Mouse (Mus musculus) layer of hippocampus, adult 18-20 months (tissue): ENCODE measurements around the gene 9230112D13Rik. TPM values are rescaled to one million over a fixed set of nuclear protein-coding genes. Genes with fewer than 3 reads are reported as not detected.

ENCODE experiments used
- DNase-seq, 2 experiments: peaks; one replicate each; pipeline ENCODE4 v3.0.0; 2022; ENCODE audit warnings: low spot score in 2 of 2
- long read RNA-seq: library from polyadenylated mRNA; stranded (forward); transcript quantifications from one replicate; pipeline ENCODE4 v2.0.0, GENCODE M21; 2021
- total RNA-seq, 2 experiments: library from RNA; stranded (reverse); gene quantifications; 2 replicates each; pipeline ENCODE4 v1.2.3; 2021

9230112D13Rik gene
- not detected for total RNA-seq
- long read RNA-seq = 0 reads

DNA sequence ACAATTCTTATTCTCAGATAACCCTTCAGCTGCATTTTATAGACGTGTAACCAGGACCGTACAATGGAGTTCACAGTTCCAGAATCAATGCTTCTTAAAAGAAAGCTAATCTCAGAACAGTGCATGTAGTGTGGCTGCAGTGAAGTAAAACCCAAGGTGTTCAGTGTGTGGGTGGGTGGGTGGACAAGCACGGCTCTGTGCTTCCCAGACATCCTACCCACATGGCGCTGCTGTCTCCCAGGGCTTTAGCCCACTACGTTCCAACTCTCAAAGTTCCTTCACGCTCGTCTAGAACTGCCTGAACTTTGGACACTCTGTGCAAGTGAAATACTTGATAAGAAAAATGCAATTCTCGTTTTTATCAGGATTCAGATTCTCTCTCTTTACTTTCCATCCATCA lies at the start of gene 9230112D13Rik:
Gene 9230112D13Rik (minus strand): TSS at position 101 of the 400 bp plus-strand sequence.
- no peak for DNase-seq

DNA sequence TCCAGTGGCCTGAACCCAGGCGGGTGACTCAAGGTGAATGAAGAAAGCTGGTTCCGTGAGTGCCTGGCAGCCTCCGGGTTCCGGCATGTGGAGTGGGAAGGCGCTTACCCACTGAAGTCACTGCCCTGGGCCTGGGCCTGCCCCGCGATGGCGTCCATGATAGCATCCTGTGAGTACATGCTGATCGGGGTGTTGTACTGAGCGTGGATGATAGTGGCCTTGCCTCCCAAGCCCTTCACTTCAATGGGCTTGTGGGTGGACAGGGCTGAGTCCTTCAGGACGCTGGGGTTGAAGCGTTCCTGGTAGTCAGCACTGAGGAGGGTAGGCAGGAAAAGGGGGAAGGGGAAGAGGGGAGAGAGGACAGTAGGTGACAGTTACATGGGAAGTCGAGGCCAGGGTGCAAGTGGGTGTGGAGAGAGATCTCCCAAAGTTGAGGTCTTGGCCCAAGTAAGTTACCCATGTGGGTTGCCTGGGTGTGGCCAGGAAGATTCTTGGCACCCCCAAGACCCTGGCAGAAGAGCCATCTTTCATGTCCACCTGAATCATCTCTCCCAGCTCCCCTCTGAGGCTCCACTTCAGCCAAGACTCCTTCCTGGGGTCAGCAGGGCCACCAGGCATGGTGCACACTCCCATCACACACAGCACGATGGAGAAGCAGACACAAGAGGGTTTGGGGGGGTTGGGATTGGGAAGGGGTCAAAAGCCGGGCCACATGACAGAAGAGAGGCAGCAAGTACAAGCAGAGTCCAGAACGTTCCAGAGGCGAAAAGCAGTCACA lies 49.2 kb upstream of the 9230112D13Rik start:
- no peak for DNase-seq

DNA sequence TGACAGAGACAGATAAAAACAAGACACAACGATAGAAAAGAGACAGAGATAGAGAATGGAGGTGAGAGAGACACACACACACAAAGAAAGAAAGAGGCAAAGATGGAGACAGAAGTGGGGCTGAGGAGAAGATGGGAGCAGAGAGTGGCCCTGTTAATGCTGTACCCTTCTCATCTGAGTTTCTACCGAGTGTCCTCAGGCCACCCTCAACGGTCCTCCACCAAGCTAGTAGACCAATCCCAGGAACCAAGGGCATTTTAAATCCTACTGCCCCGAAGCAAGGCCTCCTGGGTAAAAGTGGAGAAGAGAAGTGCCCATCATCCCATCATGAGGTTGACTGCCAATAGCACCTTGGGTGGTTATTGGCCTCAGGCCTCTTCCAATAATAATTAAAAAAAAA lies 48.3 kb upstream of the 9230112D13Rik start:
- DNase-seq = no peak

DNA sequence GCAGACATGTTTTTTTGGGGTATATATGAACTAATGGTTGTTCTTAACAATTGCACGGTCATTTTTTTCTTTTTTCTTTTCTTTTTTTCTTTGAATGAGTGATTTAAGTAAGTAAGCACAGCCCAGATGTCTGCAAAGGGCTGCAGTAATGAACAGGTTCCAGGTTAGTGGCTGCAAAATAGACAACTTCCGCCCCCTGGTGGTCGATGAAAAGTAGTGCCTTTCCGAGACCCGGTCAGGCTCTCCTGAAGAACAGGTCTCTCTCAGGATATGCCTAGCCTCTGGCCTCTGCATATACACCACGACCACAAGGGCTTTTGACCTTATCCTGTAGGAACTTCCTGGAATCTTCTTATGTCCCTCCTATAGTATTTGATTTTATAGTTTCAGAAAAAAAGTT lies 47.7 kb upstream of the 9230112D13Rik start:
- DNase-seq = peak; percentile 59 to 82

DNA sequence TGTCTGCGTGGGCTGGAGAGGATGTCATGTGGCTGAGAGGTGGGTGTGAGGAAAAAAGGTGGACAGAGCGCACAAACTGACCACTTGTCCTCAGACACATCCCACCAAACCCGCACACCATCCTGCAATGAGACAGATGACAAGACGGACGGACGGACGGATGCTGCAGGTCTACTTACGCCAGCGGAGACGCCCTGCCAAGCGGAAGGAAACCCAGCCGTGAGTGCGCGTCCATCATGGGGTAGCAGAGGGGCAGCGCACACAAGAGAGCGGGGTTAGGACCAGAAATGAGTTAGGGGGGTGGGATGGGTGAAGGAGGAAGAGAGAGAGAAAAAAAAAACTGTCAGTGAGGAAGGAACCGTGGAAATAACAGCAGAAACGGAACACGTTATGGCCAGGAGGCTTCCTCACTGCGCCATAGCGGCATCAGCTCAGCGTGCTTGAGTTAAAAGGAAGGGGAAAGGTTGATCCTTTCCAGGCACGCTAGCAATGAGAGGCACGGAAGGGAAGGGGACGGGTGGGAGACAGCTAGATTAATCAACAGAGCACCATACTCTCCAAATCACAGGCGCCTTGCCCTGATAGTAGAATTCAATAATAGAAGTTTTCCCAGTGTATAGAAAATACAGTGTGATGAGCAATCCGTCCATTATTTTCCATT lies 47.1 kb upstream of the 9230112D13Rik start:
- DNase-seq = no peak

DNA sequence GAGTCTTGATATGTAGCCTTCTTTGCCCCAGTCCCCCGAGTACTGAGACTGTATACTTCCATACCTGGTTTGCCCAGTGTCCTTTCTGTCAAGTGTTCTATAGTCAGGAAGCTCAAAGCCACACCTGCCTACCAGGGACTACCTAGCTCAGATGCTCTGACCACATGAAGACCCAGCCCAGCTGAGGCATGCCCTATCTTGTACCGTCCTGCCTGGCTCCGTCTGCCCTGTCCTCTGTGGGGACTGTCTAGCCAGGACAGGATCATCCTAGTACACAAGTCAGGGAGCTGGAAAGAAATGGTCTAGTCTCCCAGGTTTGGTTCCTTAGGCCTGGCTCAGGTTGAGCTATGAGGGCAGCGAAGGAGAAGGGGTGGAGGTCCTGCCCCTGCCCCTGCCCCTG lies 46.0 kb upstream of the 9230112D13Rik start:
- DNase-seq = no peak

DNA sequence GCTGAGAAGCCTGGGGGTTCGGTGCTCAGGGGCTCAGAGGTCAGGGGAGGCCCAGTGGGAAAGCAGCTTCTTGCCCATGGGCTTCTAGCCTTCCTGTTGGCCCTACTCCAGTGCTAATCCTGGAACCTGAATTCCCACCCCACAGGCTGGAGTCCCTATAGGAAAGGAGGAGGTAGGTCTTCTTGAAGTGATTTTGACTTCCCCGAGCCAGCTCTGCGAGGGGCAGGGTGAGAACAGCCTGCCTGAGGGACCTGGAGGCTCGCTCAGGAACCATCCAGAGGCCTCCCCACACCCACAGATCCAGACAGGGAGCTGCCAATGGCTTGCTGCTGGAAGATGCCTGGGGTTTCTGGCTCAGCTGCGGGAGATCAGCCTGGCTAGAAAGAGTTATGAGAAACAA lies 45.1 kb upstream of the 9230112D13Rik start:
- DNase-seq = no peak

DNA sequence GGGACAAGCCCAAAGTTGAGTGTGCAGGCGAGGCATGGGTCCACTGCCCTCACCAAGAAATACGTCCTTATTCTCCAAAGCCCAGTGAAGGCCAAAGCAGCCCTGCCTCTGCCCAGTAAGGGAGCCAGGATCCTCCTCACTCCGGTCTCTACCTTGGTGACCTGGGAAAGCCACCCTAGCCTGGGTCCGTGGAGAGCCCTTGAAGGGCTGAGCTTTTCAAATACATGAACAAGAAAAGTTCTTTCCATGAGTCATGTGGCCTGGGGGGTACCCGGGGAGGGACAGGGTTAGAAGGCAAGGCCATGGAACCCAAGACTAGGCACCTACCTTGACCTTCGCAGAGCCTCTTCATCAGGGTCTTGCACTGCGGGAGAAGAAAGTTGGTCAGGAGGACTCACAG lies 43.9 kb upstream of the 9230112D13Rik start:
- DNase-seq = no peak

DNA sequence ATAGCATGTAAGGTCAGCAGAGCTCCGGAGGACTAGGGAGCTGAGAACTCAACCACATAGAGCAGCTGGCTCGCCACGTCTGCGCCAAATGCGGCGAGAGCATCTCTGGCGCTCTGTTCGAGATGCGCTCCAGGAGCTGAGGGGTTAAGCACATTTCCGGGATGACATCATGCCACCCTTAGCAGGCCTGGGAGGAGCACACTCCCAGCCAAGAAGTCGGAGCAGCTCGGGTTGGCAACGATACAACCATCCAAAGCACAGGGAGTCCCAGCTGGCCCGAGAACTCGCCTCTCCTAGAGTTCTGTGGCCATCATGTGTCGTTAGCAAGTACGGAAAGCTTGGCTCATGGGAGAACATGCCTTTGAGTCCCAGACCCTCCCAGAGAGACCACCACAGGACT lies 43.1 kb upstream of the 9230112D13Rik start:
- DNase-seq = peak in 1 of 2 experiments; percentile 33

DNA sequence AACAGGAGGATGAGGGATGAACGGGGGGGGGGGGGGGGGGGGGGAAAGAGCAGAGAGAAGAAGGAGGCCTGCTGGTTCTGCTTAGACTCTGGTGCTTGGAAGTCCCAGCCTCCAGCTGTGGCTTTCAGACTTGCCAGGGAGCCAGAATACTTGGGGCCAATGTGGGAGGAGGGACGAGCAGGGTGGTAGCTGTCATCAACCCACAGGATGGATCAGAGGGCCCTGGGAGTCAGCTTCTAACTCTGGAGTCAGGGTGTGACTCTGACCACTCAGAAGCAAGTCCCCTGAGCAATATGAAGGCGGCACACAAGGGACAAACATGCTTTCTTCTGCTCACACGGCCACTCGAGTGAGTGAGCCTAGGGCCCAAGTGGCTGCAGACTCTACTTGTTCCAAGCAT lies 42.0 kb upstream of the 9230112D13Rik start:
- DNase-seq = no peak

DNA sequence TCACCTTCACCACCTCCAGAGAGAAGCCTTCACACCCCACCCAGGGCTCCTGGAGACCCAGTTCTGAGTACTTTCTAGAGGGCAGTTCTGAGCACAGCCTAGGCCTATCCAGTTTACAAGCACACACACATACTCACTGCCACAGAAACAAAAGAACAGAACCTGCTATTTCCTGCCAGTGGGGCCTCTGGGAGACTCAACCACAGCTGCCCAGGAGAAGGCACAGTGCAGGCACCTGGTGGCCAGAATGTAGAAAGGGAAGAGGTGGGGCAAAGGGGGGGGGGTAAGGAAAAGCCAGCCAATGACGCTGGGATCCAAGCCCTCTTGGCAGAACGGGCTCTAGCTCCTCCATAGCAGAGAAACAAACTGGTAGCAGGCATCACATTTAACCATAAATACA lies 39.8 kb upstream of the 9230112D13Rik start:
- DNase-seq = no peak

DNA sequence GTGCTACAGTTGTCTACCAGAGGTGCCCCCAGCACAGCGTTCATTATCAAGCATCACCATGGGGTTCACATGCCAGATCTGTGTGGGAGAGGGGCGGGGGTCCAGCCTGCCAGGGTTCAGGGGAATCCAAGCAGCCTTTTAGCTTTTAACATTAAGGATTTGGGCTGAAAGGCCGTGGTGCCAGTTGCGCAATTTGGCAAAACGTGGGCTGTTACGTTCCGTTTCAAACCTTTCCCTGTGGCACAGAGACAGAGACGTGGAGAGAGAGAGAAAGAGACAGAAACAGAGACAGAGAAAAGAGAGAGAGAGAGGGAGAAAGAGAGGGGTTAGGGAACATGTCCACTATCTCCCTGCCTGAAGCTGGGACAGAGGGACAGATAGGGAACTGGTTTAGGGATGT lies 39.0 kb upstream of the 9230112D13Rik start:
- DNase-seq = no peak

DNA sequence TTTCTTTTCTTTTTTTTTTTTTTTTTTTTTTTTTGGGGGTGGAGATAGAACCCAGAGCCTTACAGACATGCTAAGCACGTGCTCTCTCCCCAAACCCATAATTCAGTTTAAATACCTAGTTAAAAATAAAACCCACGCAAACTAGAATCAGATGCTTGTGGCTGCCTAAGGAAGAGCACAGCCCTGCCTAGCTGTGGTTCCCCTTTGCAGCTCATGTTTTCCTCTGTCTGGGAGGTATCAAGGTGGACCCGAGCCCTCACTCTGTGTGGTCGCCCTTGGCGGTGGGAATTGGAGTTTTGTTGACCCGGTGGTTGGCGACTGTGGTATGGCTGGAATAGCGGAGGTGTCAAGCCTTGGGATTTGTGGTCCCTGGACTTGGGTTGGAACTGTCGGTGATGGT lies 36.3 kb upstream of the 9230112D13Rik start:
- DNase-seq = no peak

DNA sequence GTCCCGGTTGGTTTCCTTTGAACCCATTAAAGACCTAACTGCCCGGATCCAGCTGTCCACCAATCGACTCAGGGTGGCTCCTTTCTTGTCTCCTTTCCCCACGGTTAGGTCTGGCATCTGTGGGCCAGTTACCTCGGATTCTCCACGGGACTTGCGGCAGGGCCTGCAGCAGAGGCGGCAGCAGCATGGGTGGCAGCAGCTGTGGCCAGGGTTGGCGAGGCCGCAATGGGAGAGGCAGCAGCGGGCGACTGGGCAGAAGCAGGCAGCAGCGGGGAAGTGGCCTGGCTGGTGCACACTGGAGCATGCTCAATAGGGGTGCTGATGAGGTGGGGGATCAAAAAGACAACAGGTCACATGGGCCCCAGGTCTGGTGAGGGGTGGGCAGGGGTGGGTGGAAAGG lies 32.6 kb upstream of the 9230112D13Rik start:
- no peak for DNase-seq

DNA sequence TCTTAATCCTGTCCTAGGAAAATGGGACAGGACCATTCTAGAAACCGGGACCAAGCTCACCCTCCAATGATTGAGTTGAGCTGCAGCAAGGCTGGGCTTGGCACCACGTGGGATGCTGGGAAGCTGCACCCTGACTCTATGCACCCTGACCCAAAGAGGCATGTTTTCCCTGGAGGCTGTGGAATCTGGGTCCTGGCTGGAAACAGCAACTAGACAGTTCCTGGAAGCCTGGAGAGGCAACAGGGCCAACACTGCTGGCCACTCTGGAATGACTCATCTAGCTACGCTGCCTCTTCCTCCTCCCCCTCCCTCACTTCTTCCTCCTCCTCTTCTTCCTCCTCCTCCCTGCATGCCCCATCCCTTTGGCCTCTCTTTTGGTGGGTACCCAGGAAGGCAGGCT lies 31.4 kb upstream of the 9230112D13Rik start:
- no peak for DNase-seq

DNA sequence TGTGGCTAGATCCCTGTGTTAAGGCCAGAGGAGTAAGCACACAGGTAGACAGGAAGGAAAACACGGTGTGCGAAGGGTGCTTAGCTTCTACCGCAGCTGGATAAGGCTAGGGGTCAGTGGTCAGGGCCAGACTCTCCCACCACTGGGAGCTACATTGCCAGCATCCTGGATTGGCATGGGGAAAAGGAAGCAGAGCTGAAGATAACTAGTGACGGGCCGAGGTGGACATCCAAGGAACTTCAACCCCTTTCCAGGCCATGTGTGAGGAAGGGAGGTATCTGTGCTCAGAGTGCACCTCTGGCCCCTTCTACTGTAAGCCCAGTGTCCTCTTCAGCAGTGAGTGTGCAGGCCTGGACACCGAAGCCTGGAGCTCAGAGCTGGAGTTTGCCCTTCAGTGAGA lies 30.9 kb upstream of the 9230112D13Rik start:
- no peak for DNase-seq

DNA sequence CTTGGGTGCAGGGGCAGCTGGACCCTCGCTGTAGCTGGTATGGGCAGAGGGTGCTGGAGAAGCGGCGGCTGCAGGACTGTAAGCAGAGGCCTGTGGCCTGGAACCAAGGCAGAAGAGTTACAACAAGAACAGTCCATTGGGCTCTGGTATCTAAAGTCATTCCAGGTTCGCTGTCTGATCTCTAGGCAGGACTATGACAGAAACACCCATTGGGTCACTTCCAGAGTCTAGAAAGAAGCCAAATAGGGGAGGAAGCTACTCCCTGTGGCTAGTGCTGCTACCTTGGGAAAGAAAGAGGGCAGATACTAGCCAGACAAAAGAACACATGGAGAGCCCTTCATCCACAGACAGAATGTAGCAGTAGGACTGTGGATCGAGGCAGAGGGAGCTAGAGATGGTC lies 29.6 kb upstream of the 9230112D13Rik start:
- DNase-seq = no peak

DNA sequence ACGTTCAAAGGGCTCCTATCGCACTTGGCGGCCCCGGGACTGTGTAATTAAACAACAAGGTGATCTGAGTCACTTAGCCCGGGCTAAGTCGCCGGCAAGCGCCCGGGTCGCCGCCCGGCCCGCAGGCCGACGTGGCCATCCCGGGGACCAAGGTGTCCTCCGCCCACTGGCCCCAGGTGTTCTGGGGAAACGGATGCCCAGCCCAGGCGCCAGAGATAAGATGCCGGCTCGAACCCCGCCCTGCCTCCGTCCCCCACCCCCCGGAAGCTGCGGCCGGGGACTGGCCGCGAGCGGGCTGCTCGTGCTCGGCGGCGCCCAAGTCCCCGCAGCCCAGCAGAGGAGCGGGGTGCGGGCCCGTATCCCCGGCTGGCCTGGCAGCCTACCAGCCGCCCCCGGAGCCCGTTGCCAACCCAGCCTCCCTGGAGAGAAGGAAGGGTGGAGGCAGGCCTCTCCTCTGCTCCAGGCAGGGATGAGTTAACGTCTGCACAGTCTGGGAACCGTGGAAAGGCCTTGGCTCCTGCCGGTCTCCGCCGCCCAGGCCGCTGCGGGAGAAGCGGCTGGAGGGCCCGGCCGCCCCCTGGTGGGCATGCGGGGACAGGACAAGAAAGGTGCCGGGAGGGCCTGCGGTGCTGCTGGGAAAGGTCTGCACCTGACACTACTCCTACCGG lies 26.5 kb upstream of the 9230112D13Rik start:
- DNase-seq = peak; percentile 79 to 83

DNA sequence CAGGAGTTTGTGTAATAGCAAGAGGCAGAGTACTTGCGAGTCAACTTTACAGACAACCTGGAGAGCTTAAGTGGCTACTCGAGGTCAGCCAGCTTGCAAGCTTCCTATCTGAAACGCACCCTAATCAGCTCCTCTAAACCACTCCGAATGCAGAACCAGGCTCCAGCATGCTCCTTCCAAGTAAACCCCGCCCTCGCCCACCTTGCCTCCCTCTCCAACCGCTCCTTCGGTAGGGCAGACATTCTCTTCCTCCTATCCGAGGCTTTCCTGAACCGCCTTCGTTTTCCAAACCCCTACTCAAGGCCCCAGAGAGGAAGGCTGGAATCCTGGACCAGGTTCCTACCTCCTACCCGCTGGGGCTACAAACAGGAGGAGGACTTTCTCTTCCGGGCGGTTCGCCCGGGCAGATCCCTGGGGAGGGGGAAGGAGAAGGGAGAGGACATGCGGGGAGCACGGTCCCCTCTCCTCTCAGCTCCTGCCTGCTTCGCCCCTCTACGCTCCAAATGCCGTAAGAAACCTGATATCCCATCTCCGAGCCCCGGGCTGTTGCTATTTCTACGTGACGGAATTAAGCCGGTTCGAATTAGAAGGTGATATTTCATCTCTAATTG lies 25.9 kb upstream of the 9230112D13Rik start:
- DNase-seq = peak; percentile 35 to 45

DNA sequence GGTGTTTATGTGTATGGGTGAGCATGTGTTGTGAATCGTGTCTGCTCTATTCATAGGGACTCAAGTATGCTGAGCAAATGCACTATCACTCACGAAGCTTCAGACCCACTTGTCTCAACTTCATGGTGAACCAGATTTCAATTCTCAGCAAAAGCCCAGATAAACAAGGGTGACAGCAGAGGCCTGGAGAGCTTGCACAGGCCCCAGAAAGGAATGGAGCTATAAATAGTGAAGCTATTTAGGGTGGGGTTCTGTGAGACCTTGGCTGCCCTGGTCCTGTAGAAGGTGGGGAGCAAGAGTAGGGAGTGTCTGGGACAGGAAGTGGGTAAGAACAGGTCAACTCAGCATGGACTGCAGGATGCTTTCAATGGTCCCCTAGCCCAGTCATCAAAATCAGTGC lies 21.9 kb upstream of the 9230112D13Rik start:
- no peak for DNase-seq

DNA sequence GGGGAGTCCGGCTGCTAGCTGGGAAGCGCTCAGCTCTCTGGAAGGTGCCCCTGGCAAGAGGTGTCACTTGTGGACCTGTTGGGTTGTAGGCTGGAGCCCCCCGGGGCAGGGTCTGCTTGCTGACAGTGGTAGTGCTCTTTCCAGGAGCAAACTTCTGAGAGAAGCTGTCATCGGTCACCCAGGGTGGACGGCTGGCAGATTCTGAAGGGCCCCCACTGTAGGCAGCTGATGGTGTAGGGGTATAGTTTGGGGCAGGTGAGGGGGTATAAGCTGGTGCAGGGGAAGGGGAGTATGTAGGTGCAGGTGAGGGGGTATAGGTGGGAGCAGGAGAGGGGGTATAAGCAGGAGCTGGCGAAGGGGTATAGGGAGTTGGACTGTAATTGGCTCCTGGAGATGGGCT lies 21.4 kb upstream of the 9230112D13Rik start:
- no peak for DNase-seq

DNA sequence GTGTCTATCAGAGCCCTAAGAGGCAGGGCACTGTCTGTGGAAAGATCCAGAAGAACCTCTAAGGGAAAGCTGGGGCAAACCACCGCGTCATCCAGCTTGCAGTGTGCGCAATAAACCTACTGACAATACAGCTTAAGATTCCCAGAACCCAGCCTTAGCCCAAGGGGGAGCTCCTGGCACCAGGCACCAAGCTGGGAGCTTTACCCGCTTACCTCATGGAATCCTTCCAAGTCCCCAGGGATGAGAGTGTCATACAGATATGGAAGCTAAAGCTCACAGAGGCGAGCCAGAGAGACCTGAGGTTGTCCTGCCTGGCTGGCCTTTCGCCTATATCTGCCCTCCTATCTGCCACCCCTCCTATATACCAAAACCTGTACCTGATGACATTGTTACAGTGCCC lies 21.0 kb upstream of the 9230112D13Rik start:
- no peak for DNase-seq
